Mouse (Mus musculus) heart, postnatal 0 days (tissue): ENCODE measurements around the gene Cwc27.

Source experiments
- CTCF ChIP-seq: IDR thresholded peaks from 2 replicates; pipeline ENCODE4 v1.5.1; 2016; ENCODE audit warnings: antibody characterized with exemption, control low read depth, low read depth
- EP300 ChIP-seq: IDR thresholded peaks from 2 replicates; pipeline ENCODE4 v1.6.1; 2016; ENCODE audit warnings: antibody characterized with exemption, low read depth

GRCm38 (mm10) chr13:104694612-104695355, 122.2 kb downstream of the Cwc27 start:
- no peak for TF ChIP-seq CTCF
- TF ChIP-seq EP300 = peak; percentile 95
